Comparison of ENCODE assay signal across 10 mouse cellular contexts in genomic region chr16:87635841-87636240, GRCm38 (mm10).
DNase-seq lines count a peak whose midpoint lies in the region; ATAC-seq and TF ChIP-seq lines count a peak whose summit lies in the region.
"Had no signal": no experiment of that assay in that cellular context is flagged by ENCODE, and none has a peak within 500 bp of the region (broad histone marks: within the 10 kb centered on the region; RNA-seq: fewer than 3 reads in every experiment).

No protein-coding gene starts in this region.

- H3K4me3 ChIP-seq in kidney, embryonic 14.5 days (ENCODE audit: low read length): no peak overlapping the region
- no peak overlapping the region for H3K4me3 ChIP-seq in hindbrain, embryonic 16.5 days (ENCODE audit: low read length)
- no peak overlapping the region for H3K4me3 ChIP-seq in thymus, adult 2 months (ENCODE audit: control insufficient read depth, insufficient read depth, low read length)
- H3K4me3 ChIP-seq: heart, adult 2 months had no signal

- WGBS in kidney, embryonic 14.5 days: 48% methylated on average over 4 of the region's 4 CpGs
- WGBS in hindbrain, embryonic 16.5 days: 76% methylated on average over 4 of the region's 4 CpGs
- 92% methylated on average over 4 of the region's 4 CpGs for WGBS in thymus, adult 2 months

- H3K4me1 ChIP-seq in kidney, embryonic 14.5 days (ENCODE audit: control insufficient read depth, insufficient read depth, low read length): no peaks in the 10 kb centered on the region
- no peaks in the 10 kb centered on the region for H3K4me1 ChIP-seq in hindbrain, embryonic 16.5 days (ENCODE audit: control insufficient read depth, insufficient read depth, low read depth, low read length)
- peaks cover 4% of the 10 kb centered on the region for H3K4me1 ChIP-seq in thymus, adult 2 months (replicated peaks; ENCODE audit: control insufficient read depth, insufficient read depth, low read length)

- H3K9me3 ChIP-seq in kidney, embryonic 14.5 days (ENCODE audit: control insufficient read depth, low read length): no peaks in the 10 kb centered on the region
- no peaks in the 10 kb centered on the region for H3K9me3 ChIP-seq in hindbrain, embryonic 16.5 days (ENCODE audit: control insufficient read depth, low read length)

- peak; percentile 39; the same call in 1 of the 2 replicates for ATAC-seq in kidney, embryonic 14.5 days (ENCODE audit: low FRiP score, low TSS enrichment)
- no peak for ATAC-seq in hindbrain, embryonic 16.5 days

- no peak for DNase-seq in kidney, adult 8-10 months
- DNase-seq in adrenal gland, adult 18-20 months (ENCODE audit: low spot score in 2 of 2): peak; percentile 30 to 47
- DNase-seq in heart, adult 9 months (ENCODE audit: low spot score in 2 of 2): peak; percentile 54 to 55
- DNase-seq in kidney, postnatal 14 days: peak; percentile 47
- no peak for DNase-seq in right cerebral cortex, adult 2 months (ENCODE audit: low spot score in 2 of 2)
- no peak for DNase-seq in thymus, adult 2 months
- DNase-seq: cerebellum, postnatal 14 days had no signal

- H3K9ac ChIP-seq in kidney, embryonic 14.5 days (ENCODE audit: low read depth, low read length): no peak overlapping the region
- no peak overlapping the region for H3K9ac ChIP-seq in hindbrain, embryonic 16.5 days (ENCODE audit: low read depth, low read length)

- TF ChIP-seq CTCF in thymus, adult 2 months (IDR thresholded peaks at IDR 0.05; ENCODE audit: borderline replicate concordance, control insufficient read depth, extremely low read depth, insufficient read depth, low read length, poor library complexity): no peak

- H3K4me2 ChIP-seq in kidney, embryonic 14.5 days (replicated peaks; ENCODE audit: low read depth, low read length): no peak overlapping the region
- H3K4me2 ChIP-seq in hindbrain, embryonic 16.5 days (ENCODE audit: low read length): no peak overlapping the region

- no peak overlapping the region for H3K27ac ChIP-seq in kidney, embryonic 14.5 days (ENCODE audit: low read depth, low read length)
- no peak overlapping the region for H3K27ac ChIP-seq in hindbrain, embryonic 16.5 days (ENCODE audit: low read depth, low read length)
- H3K27ac ChIP-seq in thymus, adult 2 months (ENCODE audit: control insufficient read depth, insufficient read depth, low read length): no peak overlapping the region
- H3K27ac ChIP-seq: heart, adult 2 months had no signal

- TF ChIP-seq POLR2A in thymus, adult 2 months (IDR thresholded peaks at IDR 0.05; ENCODE audit: control insufficient read depth, extremely low read depth, insufficient read depth, low read length, poor library complexity): no peak

- no peaks in the 10 kb centered on the region for H3K27me3 ChIP-seq in kidney, embryonic 14.5 days (ENCODE audit: control insufficient read depth, insufficient read depth, low read length)
- H3K27me3 ChIP-seq in hindbrain, embryonic 16.5 days (replicated peaks; ENCODE audit: control insufficient read depth, insufficient read depth, low read length): no peaks in the 10 kb centered on the region
- no peaks in the 10 kb centered on the region for H3K27me3 ChIP-seq in thymus, adult 2 months (ENCODE audit: control insufficient read depth, insufficient read depth, low read length)

- H3K36me3 ChIP-seq in kidney, embryonic 14.5 days (ENCODE audit: control insufficient read depth, insufficient read depth, low read length): no peaks in the 10 kb centered on the region
- no peaks in the 10 kb centered on the region for H3K36me3 ChIP-seq in hindbrain, embryonic 16.5 days (ENCODE audit: control insufficient read depth, insufficient read depth, low read length)
- no peaks in the 10 kb centered on the region for H3K36me3 ChIP-seq in thymus, adult 2 months (ENCODE audit: control insufficient read depth, insufficient read depth, low read length)

Comparison
In these comparisons a context has a peak if more than half of its experiments do, and no peak if none do; other contexts are left out.
1. DNase-seq: peak in adrenal gland, adult 18-20 months (2 of 2), heart, adult 9 months (2 of 2) and kidney, postnatal 14 days (single experiment); none in kidney, adult 8-10 months (0 of 2), right cerebral cortex, adult 2 months (0 of 2) and thymus, adult 2 months (single experiment).